Mouse (Mus musculus) intestine, embryonic 14.5 days (tissue): Measurements from ENCODE around the gene Zfp120. TPM values are rescaled to one million over a fixed set of nuclear protein-coding genes. Genes with fewer than 3 reads are reported as not detected.
"Not testable (repeated sequence)": the region's sequence is repeated elsewhere in the genome, so short reads cannot be mapped to it uniquely, and the experiment has no call there.

ENCODE experiments used
- ATAC-seq: fragments of 200-750 bp; cut with Nextera tagmentation; replicated peaks from 2 replicates; pipeline ENCODE4 v1.8.0; 2017; ENCODE audit warnings: low read depth, moderate number of reproducible peaks, moderate TSS enrichment, moderate library complexity; ENCODE audit not compliant: low FRiP score, low TSS enrichment
- DNase-seq: peaks from one replicate; pipeline ENCODE4 v3.0.0-alpha.2; 2018; ENCODE audit warnings: low spot score
- H3K27ac ChIP-seq: fragments of 300-500 bp; sonication (generic); 2 replicates; pipeline ENCODE4 v1.5.1; 2014; ENCODE audit warnings: low read depth, mild to moderate bottlenecking, control low read depth
- H3K27me3 ChIP-seq: fragments of 300-500 bp; sonication (generic); replicated peaks from 2 replicates; pipeline ENCODE4 v1.6.1; 2014; ENCODE audit warnings: low read length, control low read depth; ENCODE audit not compliant: control insufficient read depth, insufficient read depth
- H3K36me3 ChIP-seq: fragments of 300-500 bp; sonication (generic); 2 replicates; pipeline ENCODE4 v1.6.1; 2014; ENCODE audit warnings: low read length, control low read depth; ENCODE audit not compliant: control insufficient read depth, insufficient read depth
- H3K4me1 ChIP-seq: fragments of 300-500 bp; sonication (generic); replicated peaks from 2 replicates; pipeline ENCODE4 v1.6.1; 2014; ENCODE audit warnings: low read length, control low read depth, mixed read lengths; ENCODE audit not compliant: control insufficient read depth, insufficient read depth
- H3K4me2 ChIP-seq: fragments of 300-500 bp; sonication (generic); 2 replicates; pipeline ENCODE4 v1.6.1; 2014; ENCODE audit warnings: low read length
- H3K4me3 ChIP-seq: fragments of 300-500 bp; sonication (generic); 2 replicates; pipeline ENCODE4 v1.5.1; 2014; ENCODE audit warnings: low read depth, low read length, control low read depth, mixed read lengths
- H3K9ac ChIP-seq: fragments of 300-500 bp; sonication (generic); 2 replicates; pipeline ENCODE4 v1.6.1; 2014; ENCODE audit warnings: mild to moderate bottlenecking, low read length
- H3K9me3 ChIP-seq: fragments of 300-500 bp; sonication (generic); 2 replicates; pipeline ENCODE4 v1.6.1; 2016; ENCODE audit warnings: low read length, control low read depth; ENCODE audit not compliant: control insufficient read depth
- whole genome bisulfite sequencing: fragments of 180-500 bp; shearing (Covaris S2); extraction: QIAGEN DNeasy Blood & Tissue Kit; methylation state at CpG from one replicate; pipeline ENCODE4 v1.1.7; 2014; 5-methylcytosine and 5-hydroxymethylcytosine counted together
- polyA plus RNA-seq: library from polyadenylated mRNA; unstranded; fragments of >200 nt; fragmentation: Nextera tagmentation; extraction: Ambion mirVana; gene quantifications from 2 replicates; pipeline ENCODE4 v1.2.1, GENCODE M21; 2014

Gene Zfp120
- 7.8 and 8.9 TPM in 2 replicates for polyA plus RNA-seq

DNA sequence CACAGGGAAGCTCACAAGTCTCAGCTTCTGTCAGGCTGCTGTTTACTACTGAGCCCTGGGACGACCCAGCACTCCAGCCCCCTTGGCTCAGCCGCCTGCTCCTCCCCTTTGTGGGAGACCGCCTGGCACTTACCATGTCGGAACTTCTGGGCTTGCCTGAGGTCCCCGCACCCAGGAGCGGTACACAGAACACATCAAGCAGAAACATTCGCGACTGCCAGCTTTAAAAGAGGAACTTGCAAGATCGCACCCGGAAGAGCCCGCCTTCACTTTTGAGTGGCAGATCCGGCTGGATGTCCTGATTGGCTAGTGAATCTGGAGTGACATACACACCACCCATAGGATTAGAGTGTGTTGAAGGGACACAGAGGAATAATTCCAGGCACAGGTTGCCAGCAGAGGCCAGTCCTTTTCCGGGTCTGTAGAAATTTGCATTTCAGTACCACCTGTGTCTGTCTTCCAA lies at the start of gene Zfp120:
Gene Zfp120, minus strand, starts transcription at position 274 of the 463 bp plus-strand sequence.
- DNase-seq (peak; percentile 90), ATAC-seq (peak; percentile 100)
- Histone ChIP-seq H3K4me2 (peak within 1 kb of the TSS; percentile 70), H3K27me3 (no peaks in the 10 kb centered on the region), H3K9ac (peak within 1 kb of the TSS; percentile 66), H3K4me3 (peak within 1 kb of the TSS; percentile 80), H3K4me1 (no peaks in the 10 kb centered on the region; the same call in 1 of the 2 replicates), H3K36me3 (no peaks in the 10 kb centered on the region), H3K27ac (peak within 1 kb of the TSS; percentile 57; the same call in 1 of the 2 replicates), H3K9me3 (no peaks in the 10 kb centered on the region)
- WGBS = 0% methylated on average over 13 of the region's 13 CpGs

GRCm38 (mm10) chr2:150181570-150181999 lies 45.1 kb upstream of the Zfp120 start, which contains the start of gene Gm14139:
Gene Gm14139, plus strand, starts transcription at chr2:150181755.
- not testable (repeated sequence) for H3K27ac ChIP-seq
- 73% methylated on average over 7 of the region's 7 CpGs for WGBS

DNA sequence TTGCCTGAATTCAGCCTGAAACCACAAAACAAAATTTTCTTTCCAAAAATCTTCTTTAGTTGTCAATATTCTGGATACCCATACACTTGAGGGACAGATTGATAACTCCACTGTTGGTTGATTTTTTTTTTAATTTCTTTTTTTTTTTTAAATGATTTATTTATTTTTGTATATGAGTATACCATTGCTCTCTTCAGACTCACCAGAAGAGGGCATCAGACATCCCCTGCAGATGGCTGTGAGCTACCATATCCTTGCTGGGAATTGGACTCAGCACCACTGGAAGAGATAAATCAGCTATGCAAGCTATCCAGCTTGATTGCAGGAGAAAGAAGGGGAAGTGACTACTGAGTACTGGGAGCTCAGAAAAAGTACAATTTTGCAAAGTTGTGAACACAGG lies 44.5 kb upstream of the Zfp120 start:
- not testable (repeated sequence) for H3K4me3 ChIP-seq, H3K4me1 ChIP-seq, H3K27me3 ChIP-seq, ATAC-seq, H3K9me3 ChIP-seq, DNase-seq, H3K27ac ChIP-seq, H3K9ac ChIP-seq, H3K4me2 ChIP-seq, H3K36me3 ChIP-seq

More at GRCm38 (mm10) chr2:150181570-150181999, 45.1 kb upstream of the Zfp120 start, which contains the start of gene Gm14139:
- not testable (repeated sequence) for H3K4me2 ChIP-seq, H3K9ac ChIP-seq, H3K9me3 ChIP-seq, ATAC-seq, DNase-seq, H3K4me3 ChIP-seq, H3K36me3 ChIP-seq, H3K27me3 ChIP-seq, H3K4me1 ChIP-seq

- H3K4me1 ChIP-seq, H3K27ac ChIP-seq, ATAC-seq, H3K4me3 ChIP-seq, H3K27me3 ChIP-seq, DNase-seq, H3K9me3 ChIP-seq, H3K4me2 ChIP-seq, H3K36me3 ChIP-seq, H3K9ac ChIP-seq: not testable (repeated sequence)
- WGBS = 77% methylated on average over 4 of the region's 4 CpGs
These were observed 43.1 kb upstream of the Zfp120 start, which contains the start of gene Gm10770 for GRCm38 (mm10) chr2:150179579-150179978. Gene Gm10770, minus strand, starts transcription at chr2:150179679.

- H3K4me3 ChIP-seq = no peak overlapping the region
- ATAC-seq = no peak; the same call in 1 of the 2 replicates
These were observed 37.3 kb upstream of the Zfp120 start for GRCm38 (mm10) chr2:150173833-150174232.

GRCm38 (mm10) chr2:150166703-150167102 lies 30.2 kb upstream of the Zfp120 start:
- Histone ChIP-seq H3K9ac (no peak overlapping the region), H3K4me1 (no peaks in the 10 kb centered on the region), H3K27me3 (no peaks in the 10 kb centered on the region), H3K4me2 (no peak overlapping the region), H3K36me3 (no peaks in the 10 kb centered on the region), H3K27ac (no peak overlapping the region), H3K4me3 (no peak overlapping the region), H3K9me3 (no peaks in the 10 kb centered on the region)
- no peak for ATAC-seq
- no peak for DNase-seq

More at GRCm38 (mm10) chr2:150173833-150174232, 37.3 kb upstream of the Zfp120 start:
- H3K4me2 ChIP-seq = no peak overlapping the region
- no peaks in the 10 kb centered on the region for H3K27me3 ChIP-seq
- no peaks in the 10 kb centered on the region for H3K4me1 ChIP-seq
- H3K27ac ChIP-seq = no peak overlapping the region
- no peaks in the 10 kb centered on the region for H3K9me3 ChIP-seq
- DNase-seq = no peak
- H3K9ac ChIP-seq = no peak overlapping the region
- no peaks in the 10 kb centered on the region for H3K36me3 ChIP-seq

DNA sequence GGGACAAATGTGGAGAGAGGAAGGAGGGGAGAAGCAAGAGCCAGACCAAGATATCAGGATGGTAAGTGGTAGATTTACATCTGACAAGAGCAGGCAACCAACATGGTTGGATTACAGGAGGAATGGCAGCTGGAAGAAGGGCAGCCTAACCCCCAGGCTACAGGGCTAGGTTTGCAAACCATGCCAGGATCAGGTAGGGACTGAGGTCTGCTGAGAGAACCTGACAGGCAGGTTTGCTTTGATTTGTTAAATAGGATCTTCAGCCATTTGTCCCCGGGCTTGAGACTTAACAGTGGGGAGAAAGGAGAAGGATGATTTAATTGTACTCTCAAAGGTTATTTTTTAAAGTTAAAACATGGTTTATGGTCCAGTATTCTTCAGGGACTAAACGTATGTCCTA lies 3.7 kb downstream of the Zfp120 start:
- no peak overlapping the region for H3K4me3 ChIP-seq
- no peak for ATAC-seq
- no peak for DNase-seq

GRCm38 (mm10) chr2:150132002-150132401 lies 4.5 kb downstream of the Zfp120 start:
- not testable (repeated sequence) for H3K27me3 ChIP-seq, H3K4me1 ChIP-seq, H3K4me2 ChIP-seq, H3K4me3 ChIP-seq, H3K27ac ChIP-seq, H3K9me3 ChIP-seq, DNase-seq, H3K9ac ChIP-seq, H3K36me3 ChIP-seq, ATAC-seq
- whole genome bisulfite sequencing = 88% methylated on average over 1 of the region's 1 CpGs

More for the DNA sequence above, 3.7 kb downstream of the Zfp120 start:
- no peak overlapping the region for H3K9ac ChIP-seq
- no peaks in the 10 kb centered on the region for H3K27me3 ChIP-seq
- 79% methylated on average over 2 of the region's 2 CpGs for WGBS
- H3K4me1 ChIP-seq = no peaks in the 10 kb centered on the region; the same call in 1 of the 2 replicates
- H3K36me3 ChIP-seq = no peaks in the 10 kb centered on the region; the same call in 1 of the 2 replicates
- no peak overlapping the region for H3K4me2 ChIP-seq
- H3K27ac ChIP-seq = no peak overlapping the region
- H3K9me3 ChIP-seq = peaks cover 7% of the 10 kb centered on the region; the same call in 1 of the 2 replicates
